Mouse (Mus musculus) liver, adult 2 months (tissue): ENCODE data around the gene Sgca.

Experiments
- CTCF ChIP-seq: fragments of 200-500 bp; IDR thresholded peaks from 2 replicates; pipeline ENCODE4 v1.5.1; 2011; ENCODE audit warnings: low read depth, low read length, control low read depth
- POLR2A ChIP-seq: fragments of 200-500 bp; IDR thresholded peaks from 2 replicates; pipeline ENCODE4 v1.6.1; 2011; ENCODE audit warnings: low read length, control low read depth; ENCODE audit not compliant: insufficient read depth; ENCODE audit errors: extremely low read depth

DNA sequence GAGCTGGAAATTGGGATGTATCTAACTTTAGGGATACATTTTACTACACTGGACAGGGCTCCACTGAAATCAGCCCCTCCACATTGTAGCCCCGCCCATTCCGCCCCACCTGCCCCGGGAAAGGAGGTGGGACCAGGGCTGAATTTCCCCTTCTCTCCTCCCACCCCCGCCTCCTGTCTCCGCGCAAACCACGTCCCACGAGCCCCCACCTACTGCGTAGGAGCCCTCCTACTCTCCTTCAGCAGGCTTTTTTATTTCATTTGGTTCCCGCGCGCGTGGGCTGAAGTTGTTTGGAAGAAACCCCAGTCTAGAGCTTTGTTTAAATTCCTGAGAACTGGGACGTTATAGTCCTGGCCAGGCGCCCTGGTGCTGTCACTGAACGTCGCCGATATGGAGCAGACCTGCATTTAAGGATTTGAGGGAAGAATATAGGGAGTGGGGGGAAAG, 38.8 kb downstream of the Sgca start:
- TF ChIP-seq CTCF (no peak), POLR2A (no peak)
